16 mouse cellular contexts compared by ENCODE assay signal in genomic region chr12:28402256-28402655, GRCm38 (mm10).
A peak's percentile ranks its signal among the peaks of the same experiment; 100 is the strongest.
DNase-seq lines count a peak whose midpoint lies in the region; ATAC-seq lines count a peak whose summit lies in the region.
"Had no signal": no experiment of that assay in that cellular context is flagged by ENCODE, and none has a peak within 500 bp of the region (broad histone marks: within the 10 kb centered on the region; RNA-seq: fewer than 3 reads in every experiment).

No protein-coding gene starts in this region.

- H3K36me3 ChIP-seq in forebrain, embryonic 14.5 days (ENCODE audit: control insufficient read depth, insufficient read depth, low read length) = no peaks in the 10 kb centered on the region
- no peaks in the 10 kb centered on the region for H3K36me3 ChIP-seq in forebrain, embryonic 12.5 days (replicated peaks)
- H3K36me3 ChIP-seq in limb, embryonic 12.5 days = no peaks in the 10 kb centered on the region
- H3K36me3 ChIP-seq in limb, embryonic 10.5 days = no peaks in the 10 kb centered on the region
- H3K36me3 ChIP-seq: embryonic facial prominence, embryonic 10.5 days; embryonic facial prominence, embryonic 12.5 days had no signal

- ATAC-seq in forebrain, embryonic 14.5 days = peak; percentile 40; the same call in 1 of the 2 replicates
- no peak for ATAC-seq in forebrain, embryonic 12.5 days (ENCODE audit: low FRiP score)
- ATAC-seq in limb, embryonic 12.5 days (ENCODE audit: insufficient number of reproducible peaks, insufficient read depth, low FRiP score, low TSS enrichment, low read depth) = no peak
- ATAC-seq: forebrain, postnatal 0 days had no signal

- 50% methylated on average over 4 of the region's 4 CpGs for WGBS in forebrain, embryonic 14.5 days
- 57% methylated on average over 4 of the region's 4 CpGs for WGBS in forebrain, embryonic 12.5 days
- WGBS in limb, embryonic 12.5 days = 85% methylated on average over 4 of the region's 4 CpGs
- WGBS in limb, embryonic 10.5 days = 82% methylated on average over 4 of the region's 4 CpGs

- H3K9me3 ChIP-seq in forebrain, embryonic 14.5 days (replicated peaks; ENCODE audit: control insufficient read depth, low read length) = no peaks in the 10 kb centered on the region
- no peaks in the 10 kb centered on the region for H3K9me3 ChIP-seq in forebrain, embryonic 12.5 days
- no peaks in the 10 kb centered on the region for H3K9me3 ChIP-seq in limb, embryonic 12.5 days
- no peaks in the 10 kb centered on the region for H3K9me3 ChIP-seq in limb, embryonic 10.5 days (replicated peaks)
- H3K9me3 ChIP-seq: embryonic facial prominence, embryonic 10.5 days; embryonic facial prominence, embryonic 12.5 days had no signal

- H3K4me3 ChIP-seq in forebrain, embryonic 14.5 days (ENCODE audit: low read depth, low read length) = no peak overlapping the region
- no peak overlapping the region for H3K4me3 ChIP-seq in forebrain, embryonic 12.5 days (replicated peaks)
- H3K4me3 ChIP-seq in limb, embryonic 12.5 days (replicated peaks) = no peak overlapping the region
- H3K4me3 ChIP-seq in limb, embryonic 10.5 days = no peak overlapping the region
- H3K4me3 ChIP-seq: embryonic facial prominence, embryonic 10.5 days; embryonic facial prominence, embryonic 12.5 days had no signal

- peaks cover 4% of the 10 kb centered on the region; the same call in 1 of the 2 replicates for H3K4me1 ChIP-seq in forebrain, embryonic 14.5 days (ENCODE audit: control insufficient read depth, insufficient read depth, low read length)
- H3K4me1 ChIP-seq in forebrain, embryonic 12.5 days = 0 out of 2 replicates have a peak, but pooled peaks cover 3% of the 10 kb centered on the region
- H3K4me1 ChIP-seq in limb, embryonic 12.5 days (replicated peaks) = peaks cover 16% of the 10 kb centered on the region
- peaks cover 14% of the 10 kb centered on the region for H3K4me1 ChIP-seq in limb, embryonic 10.5 days

- H3K27ac ChIP-seq in forebrain, embryonic 14.5 days (ENCODE audit: low read depth, low read length) = no peak overlapping the region
- H3K27ac ChIP-seq in forebrain, embryonic 12.5 days = no peak overlapping the region
- 0 out of 2 replicates have a peak overlapping the region, but pooled peaks have one; percentile 12 for H3K27ac ChIP-seq in limb, embryonic 12.5 days
- H3K27ac ChIP-seq in limb, embryonic 10.5 days = no peak overlapping the region
- H3K27ac ChIP-seq: embryonic facial prominence, embryonic 10.5 days; embryonic facial prominence, embryonic 12.5 days had no signal

- H3K4me2 ChIP-seq in forebrain, embryonic 14.5 days (ENCODE audit: low read length) = no peak overlapping the region
- H3K4me2 ChIP-seq in forebrain, embryonic 12.5 days = no peak overlapping the region
- no peak overlapping the region for H3K4me2 ChIP-seq in limb, embryonic 12.5 days
- H3K4me2 ChIP-seq: embryonic facial prominence, embryonic 12.5 days had no signal

- DNase-seq in forebrain, embryonic 14.5 days (ENCODE audit: low spot score) = peak; percentile 53
- DNase-seq in limb, embryonic 10.5 days (ENCODE audit: low spot score) = no peak
- DNase-seq in frontal cortex, postnatal 14 days (ENCODE audit: low spot score in 2 of 2) = no peak
- DNase-seq: adrenal gland, adult 2 months; adrenal gland, postnatal 10 days; adrenal gland, postnatal 25 days; cerebellum, adult 11-12 months; cerebellum, adult 2 months; cerebellum, adult 9-10 months; cerebellum, postnatal 10 days; cerebellum, postnatal 25 days; forebrain, postnatal 0 days had no signal

- H3K27me3 ChIP-seq in forebrain, embryonic 14.5 days (replicated peaks; ENCODE audit: control insufficient read depth, insufficient read depth, low read length) = no peaks in the 10 kb centered on the region
- H3K27me3 ChIP-seq in forebrain, embryonic 12.5 days = 0 out of 2 replicates have a peak, but pooled peaks cover 3% of the 10 kb centered on the region
- no peaks in the 10 kb centered on the region for H3K27me3 ChIP-seq in limb, embryonic 12.5 days
- H3K27me3 ChIP-seq in limb, embryonic 10.5 days (ENCODE audit: low read depth, poor library complexity, severe bottlenecking) = no peaks in the 10 kb centered on the region
- H3K27me3 ChIP-seq: embryonic facial prominence, embryonic 12.5 days had no signal

- no peak overlapping the region for H3K9ac ChIP-seq in forebrain, embryonic 14.5 days (ENCODE audit: low read length)
- no peak overlapping the region for H3K9ac ChIP-seq in forebrain, embryonic 12.5 days
- H3K9ac ChIP-seq in limb, embryonic 12.5 days (replicated peaks) = no peak overlapping the region
- H3K9ac ChIP-seq: embryonic facial prominence, embryonic 12.5 days; forebrain, postnatal 0 days had no signal
